Mouse (Mus musculus) thymus, adult 2 months (tissue): ENCODE data around the gene Ppm1h.

Experiments used
- CTCF ChIP-seq: fragments of 200-500 bp; IDR thresholded peaks from 2 replicates; pipeline ENCODE4 v1.5.1; 2012; ENCODE audit warnings: mild to moderate bottlenecking, control low read depth, low read length, moderate library complexity, borderline replicate concordance; ENCODE audit not compliant: control insufficient read depth, poor library complexity, insufficient read depth; ENCODE audit errors: extremely low read depth
- POLR2A ChIP-seq: fragments of 200-500 bp; IDR thresholded peaks from 2 replicates; pipeline ENCODE4 v1.6.1; 2012; ENCODE audit warnings: mild to moderate bottlenecking, low read length, control low read depth, moderate library complexity; ENCODE audit not compliant: control insufficient read depth, poor library complexity, insufficient read depth; ENCODE audit errors: extremely low read depth

- TF ChIP-seq POLR2A (no peak), CTCF (no peak)
These were observed 79.2 kb downstream of the Ppm1h start for GRCm38 (mm10) chr10:122757727-122758126.
